Mouse (Mus musculus) CH12.LX (cell line): Measurements from ENCODE around the gene Lamtor3.

ENCODE experiments used
- CTCF ChIP-seq, 2 experiments: IDR thresholded peaks in 1 of 2; conservative IDR thresholded peaks in 1 of 2; 2 replicates each; pipeline ENCODE4 v1.5.1; 2011 to 2012; ENCODE audit warnings: low read depth in 2 of 2, low read length in 2 of 2, improper control_type of control experiment in 1 of 2, inconsistent platforms in 1 of 2, mild to moderate bottlenecking in 1 of 2, moderate library complexity in 1 of 2
- EP300 ChIP-seq: IDR thresholded peaks from 2 replicates; pipeline ENCODE4 v1.6.1; 2011; ENCODE audit warnings: low read length, improper control_type of control experiment
- MAZ ChIP-seq: IDR thresholded peaks from 2 replicates; pipeline ENCODE4 v1.6.1; 2012; ENCODE audit warnings: low read depth, mild to moderate bottlenecking, inconsistent platforms, low read length, improper control_type of control experiment, moderate library complexity
- POLR2AphosphoS2 ChIP-seq: IDR thresholded peaks from 2 replicates; pipeline ENCODE4 v1.6.1; 2011; ENCODE audit warnings: low read depth, low read length, improper control_type of control experiment
- SMC3 ChIP-seq: IDR thresholded peaks from 2 replicates; pipeline ENCODE4 v1.6.1; 2011; ENCODE audit warnings: low read depth, low read length, improper control_type of control experiment
- TBP ChIP-seq: conservative IDR thresholded peaks from 2 replicates; pipeline ENCODE4 v1.6.1; 2011; ENCODE audit warnings: low read depth, low read length, improper control_type of control experiment
- TCF12 ChIP-seq: IDR thresholded peaks from 2 replicates; pipeline ENCODE4 v1.6.1; 2014; ENCODE audit warnings: low read depth, mild to moderate bottlenecking, inconsistent platforms, low read length, improper control_type of control experiment

DNA sequence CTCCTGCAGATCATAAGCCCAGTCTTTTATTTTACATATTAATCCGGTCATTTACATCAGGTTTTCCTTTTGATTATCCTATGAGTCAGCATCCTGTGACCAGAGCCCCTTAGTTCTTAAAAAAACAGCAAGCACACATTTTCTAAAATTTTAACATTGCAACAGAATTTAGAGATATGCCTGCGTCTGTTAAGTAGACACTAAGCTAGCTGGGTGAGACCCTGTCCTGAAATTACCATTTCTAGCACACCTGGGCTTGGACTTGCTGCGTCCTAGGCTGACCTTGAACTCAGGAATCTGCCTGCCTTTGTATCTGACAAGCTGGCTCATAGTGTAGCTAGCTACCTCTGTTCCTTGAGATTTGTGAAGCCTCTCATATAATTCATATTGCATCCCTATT, 11.6 kb downstream of the Lamtor3 start:
- TF ChIP-seq MAZ (no peak), SMC3 (no peak), CTCF (conservative IDR thresholded peaks at IDR 0.05 in 1 of 2, IDR thresholded peaks at IDR 0.05 in 1 of 2; ENCODE audit: low read depth in 2 of 2, low read length in 2 of 2) (no peak), TBP (no peak), POLR2AphosphoS2 (peak; percentile 91), TCF12 (no peak), EP300 (no peak)
